Mouse (Mus musculus): ENCODE results near the gene Trmt1.
"Not testable (repeated sequence)": the region's sequence is repeated elsewhere in the genome, so short reads cannot be mapped to it uniquely, and the experiment has no call there.

The Trmt1 gene

DNA sequence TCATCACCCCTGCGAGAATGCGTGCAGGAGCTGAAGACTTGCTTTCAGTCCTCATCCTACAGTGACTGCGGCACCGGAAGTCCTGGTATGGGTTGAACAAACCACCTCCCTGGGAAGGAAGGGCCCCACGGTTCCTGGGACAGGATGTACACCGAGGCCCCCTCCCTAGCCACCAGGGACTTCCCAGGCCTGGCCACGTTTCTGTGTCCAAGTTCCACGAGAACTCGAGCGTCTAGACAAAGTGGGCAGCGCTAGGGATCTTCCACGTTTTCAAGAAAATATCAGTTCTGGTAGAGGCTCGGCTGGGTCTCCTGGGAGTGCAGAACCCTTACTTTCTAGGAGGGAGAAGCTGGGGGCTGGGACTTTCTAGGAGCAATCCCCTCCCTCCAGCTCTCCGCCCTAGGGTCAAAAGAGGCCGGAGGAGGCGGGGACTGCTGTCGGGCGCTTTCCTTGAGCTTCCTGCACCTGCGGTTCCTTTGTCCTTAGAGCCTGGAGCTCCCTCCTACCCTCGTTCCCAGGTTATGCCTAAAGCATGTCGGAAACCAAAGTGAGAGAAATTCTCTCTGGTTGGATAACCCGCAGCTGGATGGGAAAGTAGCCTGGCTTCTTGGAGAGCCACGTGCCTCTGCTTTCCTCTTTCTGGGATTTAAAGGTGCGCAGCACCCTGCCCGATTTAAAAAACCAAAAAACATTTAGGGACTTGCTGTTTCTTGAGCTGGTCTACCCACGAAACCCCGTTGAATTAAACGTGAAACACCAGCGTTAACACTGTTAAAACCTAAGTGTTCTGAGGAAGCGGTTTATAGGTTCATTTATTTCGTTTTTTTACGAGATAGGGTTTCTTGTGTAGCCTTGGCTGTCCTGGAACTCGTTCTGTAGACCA is 25.9 kb upstream of the Trmt1 start:
- peak; percentile 81 for DNase-seq

DNA sequence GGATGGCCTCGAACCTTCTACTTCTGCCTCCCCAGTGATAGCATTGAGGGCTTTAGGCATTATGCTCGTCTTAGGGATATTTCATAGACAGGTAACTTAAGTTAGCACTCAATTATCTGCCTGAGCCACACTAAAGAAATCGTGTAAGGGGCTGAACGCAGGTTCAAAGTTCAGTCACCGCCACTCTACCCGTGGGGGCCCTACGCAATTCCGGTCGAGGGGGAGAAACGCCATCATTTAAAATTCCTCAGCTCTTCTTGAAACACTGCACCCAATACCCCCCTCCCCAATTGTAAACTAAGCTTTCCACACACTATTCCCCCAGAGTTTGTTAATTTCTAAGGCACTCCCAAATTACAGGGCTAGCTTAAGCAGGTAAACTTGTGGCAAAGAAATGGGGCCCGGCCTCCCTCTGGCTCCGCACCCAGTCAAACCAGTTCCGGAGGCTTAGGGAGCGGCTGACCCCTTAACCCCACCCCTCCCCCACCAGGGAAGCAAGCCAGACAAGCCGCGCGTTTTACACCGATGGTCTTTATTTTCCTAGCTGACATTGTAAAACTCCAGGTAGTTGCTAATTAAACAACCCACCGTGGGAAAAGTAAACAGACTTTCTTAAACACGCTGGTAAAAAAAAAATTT is 25.2 kb upstream of the Trmt1 start:
- DNase-seq = peak; percentile 88

DNA sequence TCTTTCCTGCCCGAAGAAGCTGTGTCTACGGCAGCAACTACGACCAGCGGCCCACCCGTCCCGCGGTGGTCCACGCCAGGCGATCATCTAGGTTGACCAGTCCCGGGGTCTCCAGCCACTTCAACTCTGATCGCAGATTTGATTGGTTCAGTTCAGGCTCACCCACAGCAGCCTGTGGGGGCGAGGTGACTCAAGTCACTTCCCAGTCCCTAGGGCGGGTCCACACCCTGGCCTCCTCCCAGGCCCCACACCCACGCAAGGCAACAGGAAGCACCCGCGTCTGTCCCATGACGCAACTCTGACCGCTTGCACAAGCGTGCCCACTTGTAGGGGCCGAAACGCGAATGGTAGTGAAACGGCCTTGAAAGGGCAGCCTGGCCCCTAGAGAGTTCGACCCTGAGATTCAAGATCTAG is 24.6 kb upstream of the Trmt1 start:
- DNase-seq = peak; percentile 90

DNA sequence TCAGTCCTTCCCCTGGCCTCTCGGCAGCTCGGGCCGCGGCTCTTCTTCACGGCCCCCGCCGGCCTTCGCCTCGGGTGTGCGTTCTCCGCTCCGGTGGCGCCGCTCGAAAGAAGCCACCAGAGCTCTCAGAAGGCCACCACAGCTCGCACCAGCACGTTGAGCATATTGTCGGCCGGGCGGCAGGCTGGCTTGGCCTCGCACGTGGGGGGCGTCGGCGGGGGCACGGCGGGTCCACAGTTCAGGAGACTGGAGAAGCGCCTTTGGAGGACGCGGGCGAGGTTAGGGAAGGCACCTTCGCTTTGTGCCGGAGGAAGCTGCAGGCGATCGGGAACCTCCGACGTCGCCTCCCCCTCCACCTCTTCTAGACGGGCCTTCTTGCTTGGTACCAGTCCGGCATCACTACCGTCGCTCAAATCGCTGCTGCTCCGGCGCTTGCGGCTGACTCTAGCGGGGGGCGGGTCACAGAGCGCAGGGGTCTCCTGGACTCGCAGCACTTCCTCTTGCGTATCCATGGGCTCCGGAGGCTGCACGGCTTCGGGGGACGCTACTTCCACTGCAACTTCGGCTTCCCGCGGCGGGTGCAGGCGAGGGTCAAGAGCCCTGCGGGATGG is 24.0 kb upstream of the Trmt1 start:
- peak; percentile 78 for DNase-seq

DNA sequence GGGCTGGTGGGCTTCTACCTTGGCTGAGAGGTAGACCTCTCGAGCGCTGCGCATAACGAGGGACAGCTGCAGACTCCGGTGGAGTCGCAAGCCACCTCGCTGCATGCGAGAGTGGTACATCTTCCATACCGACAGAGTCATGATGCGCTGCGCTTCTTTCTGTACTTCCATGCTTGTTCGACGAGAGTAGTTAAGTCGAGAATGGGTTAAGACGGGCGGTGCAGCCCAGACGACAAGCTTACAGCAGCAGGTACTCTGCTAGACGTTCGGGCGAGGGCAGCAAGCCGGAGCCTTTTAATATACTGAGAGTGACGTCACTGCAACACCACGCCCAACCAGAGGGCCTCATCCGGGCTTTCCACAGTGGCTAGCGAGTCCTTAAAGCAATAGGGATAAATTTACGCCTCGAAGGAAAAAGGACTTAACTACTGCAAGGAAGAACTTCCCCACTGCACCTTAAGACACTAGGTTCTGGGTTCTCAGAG is 23.5 kb upstream of the Trmt1 start, which contains the start of gene Ier2:
Gene Ier2 (minus strand): TSS at position 272 of the 485 bp plus-strand sequence.
- DNase-seq = peak; percentile 96

DNA sequence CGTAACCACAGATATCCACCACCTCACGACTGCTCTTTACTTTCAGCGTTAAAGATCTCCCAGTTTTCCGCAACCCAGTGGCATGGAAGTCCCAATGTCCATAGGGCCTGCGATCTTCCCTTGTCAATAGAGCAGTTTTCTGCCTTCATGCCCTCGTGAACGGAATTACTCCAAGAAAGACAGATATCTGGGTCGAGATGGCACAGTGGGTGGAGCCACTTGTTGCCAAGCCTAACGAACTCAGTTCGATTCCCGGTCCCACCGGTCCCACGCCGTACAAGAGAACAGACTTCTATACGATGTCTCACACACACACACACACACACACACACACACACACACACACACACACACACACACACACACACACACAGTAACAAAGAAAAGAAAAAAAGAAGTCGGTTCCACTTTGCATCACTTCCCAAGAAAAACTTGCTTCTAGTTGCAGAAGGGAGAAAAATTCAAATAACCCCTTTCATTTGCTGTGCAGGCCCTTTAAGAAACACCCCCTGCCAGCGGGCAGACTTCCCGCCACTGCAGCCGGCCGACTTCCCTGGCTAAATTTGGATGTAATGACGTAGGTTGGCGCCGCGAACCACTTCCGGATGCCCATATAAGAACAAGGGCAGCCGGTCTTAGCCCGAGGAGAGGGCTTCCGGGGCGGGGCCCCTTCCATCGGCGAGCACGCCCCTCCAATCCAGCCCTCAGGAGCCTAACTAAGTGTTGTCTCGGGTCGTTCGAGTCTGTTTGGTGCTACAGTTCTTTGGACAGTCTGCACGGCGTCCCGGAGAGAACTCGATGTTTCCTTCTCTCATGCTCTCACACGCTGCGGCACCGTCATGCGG is 22.4 kb upstream of the Trmt1 start:
- peak; percentile 98 for DNase-seq

DNA sequence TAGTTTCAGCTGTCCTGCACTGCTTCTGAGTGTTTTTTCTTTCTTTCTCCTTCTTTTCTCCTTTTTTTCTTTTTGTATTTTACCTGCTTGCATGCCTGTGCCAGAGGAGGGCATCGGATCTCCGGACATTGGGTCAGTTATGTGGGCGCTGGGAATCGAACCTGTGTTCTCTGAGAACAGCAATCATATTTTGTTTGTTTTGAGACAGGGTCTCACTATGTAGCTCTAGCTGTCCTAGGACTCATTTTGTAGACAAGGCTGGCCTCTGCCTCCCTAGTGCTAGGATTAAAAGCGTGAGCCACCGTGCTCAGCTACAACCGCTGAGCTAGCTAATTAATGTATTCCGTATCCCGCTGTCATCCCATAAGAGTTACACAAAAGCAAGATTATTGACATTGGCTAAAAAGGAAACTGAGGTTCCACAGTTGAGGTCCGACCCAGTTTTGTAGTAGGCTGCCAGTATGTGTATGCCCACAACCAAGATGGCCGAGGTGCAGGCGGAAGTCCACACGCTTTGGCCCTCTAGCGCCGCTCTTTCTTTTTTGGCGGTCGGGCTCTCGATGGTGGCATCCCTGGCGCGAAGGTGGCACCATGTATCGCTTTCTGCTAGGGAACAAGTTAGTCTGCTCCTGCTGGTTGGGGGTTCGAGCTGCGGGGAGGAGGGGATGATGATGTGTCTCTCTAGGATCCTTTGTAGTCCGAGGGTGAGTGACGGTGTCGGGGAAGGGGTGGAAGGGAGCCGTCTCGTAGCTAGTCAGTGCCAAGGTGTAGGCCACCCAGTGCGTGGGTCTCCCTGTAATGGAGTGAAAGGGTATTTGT is 21.3 kb upstream of the Trmt1 start:
- DNase-seq = peak; percentile 88

DNA sequence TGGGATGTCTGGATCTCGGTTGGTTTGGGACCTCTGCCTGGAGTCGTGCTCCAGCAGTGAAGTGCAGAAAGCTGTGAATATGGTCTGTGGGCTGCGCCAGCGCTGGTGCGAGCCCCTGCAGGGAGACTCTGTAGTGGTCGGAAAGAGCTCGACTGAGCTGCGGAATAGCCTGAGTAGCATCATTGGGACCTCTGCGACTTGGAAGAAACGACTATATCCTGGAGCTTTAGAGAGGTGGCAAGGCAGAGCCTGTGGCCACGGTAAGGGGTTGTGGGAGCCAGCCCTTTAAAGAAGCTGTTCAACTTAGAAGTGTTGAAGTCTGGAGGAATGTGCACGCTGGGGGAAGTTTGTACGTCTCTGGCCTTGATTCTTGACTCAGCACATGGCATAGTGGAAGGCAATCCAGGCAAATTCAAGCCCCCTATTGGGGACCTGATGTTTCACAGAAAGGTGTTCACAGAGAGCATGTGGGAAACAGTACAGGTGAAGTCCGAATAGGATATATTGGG is 20.7 kb upstream of the Trmt1 start:
- no peak for DNase-seq

DNA sequence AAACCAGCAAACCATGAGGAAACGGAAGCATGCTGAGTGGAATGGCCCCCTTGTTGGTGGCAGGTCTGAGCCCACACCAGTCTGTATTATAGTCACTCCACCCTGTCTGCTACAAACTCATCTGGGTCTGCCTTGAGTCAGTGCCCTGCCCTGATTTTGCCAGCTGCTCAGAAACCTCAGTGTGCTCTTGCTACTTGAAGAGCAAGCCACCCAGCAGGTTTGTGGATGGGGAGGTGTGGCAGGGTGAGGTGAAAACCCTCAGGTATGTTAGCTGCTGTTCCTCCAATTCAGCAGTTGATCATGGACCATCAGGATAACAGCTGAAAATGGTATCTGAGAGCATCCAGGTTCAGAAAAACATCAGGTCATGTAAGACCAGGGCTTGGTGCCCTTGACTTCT is 18.0 kb upstream of the Trmt1 start:
- DNase-seq = no peak

DNA sequence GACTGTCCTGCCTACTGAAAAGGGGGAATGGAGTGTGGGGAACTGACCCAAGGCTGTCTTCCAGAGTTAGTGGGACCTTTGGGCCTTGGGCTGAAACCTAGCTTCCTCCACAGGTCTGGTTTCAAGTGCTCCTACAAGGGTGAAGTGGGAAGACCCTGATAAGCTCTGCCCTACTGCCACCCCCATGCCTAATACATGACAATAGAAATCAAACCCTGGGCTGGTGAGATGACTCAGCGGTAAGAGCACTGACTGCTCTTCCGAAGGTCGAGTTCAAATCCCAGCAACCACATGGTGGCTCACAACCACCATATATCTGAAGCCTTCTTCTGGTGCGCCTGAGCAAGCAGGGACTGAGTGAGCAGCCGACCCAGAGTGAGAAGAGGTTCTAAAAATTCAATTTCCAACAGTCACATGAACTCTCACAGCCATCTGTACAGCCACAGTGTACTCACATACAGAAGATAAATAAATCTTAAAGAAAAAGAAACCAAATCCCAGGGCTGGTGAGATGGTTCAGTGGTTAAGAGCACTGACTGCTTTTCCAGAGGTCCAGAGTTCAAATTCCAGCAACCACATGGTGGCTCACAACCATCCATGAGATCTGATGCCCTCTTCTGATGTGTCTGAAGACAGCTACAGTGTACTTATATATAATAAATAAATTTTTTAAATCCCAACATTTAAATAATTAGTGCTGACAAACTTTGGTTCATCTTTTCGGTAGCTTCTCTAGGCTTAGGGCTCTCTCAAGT is 17.2 kb upstream of the Trmt1 start:
- no peak for DNase-seq

DNA sequence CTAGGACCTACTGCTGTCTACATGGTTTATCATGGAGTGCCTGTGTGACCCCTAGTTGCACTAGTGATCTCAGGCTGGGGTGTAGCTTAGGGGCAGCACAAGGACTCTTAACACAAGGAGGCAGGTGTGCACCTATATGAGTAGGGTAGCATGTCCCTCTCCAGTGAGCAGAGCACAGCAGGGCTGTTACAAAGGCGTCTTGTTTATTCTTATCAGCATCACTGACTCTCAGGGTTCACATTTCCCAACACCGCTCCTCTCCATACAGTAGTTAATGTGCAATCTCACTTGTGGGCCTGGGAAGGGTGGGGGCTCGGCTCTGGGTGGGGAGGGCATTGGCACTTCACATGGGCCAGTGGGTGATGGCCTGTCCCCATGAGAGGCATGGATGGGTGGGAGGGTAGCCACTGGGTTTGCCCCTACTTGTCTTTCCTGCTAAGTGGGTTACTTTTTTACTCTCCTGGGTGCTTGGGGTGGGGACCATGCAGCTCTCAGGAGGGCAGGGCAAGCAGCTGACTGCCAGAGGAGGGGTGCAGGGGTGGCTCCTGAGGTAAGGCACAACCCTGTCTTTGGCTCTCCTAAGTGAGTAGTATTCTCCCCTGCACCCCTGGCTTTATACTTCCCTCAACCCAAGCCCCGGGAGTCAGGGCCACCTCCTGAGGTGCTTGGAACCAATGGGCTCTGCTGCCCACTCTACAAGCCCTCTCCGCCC is 15.7 kb upstream of the Trmt1 start:
- DNase-seq = not testable (repeated sequence)

DNA sequence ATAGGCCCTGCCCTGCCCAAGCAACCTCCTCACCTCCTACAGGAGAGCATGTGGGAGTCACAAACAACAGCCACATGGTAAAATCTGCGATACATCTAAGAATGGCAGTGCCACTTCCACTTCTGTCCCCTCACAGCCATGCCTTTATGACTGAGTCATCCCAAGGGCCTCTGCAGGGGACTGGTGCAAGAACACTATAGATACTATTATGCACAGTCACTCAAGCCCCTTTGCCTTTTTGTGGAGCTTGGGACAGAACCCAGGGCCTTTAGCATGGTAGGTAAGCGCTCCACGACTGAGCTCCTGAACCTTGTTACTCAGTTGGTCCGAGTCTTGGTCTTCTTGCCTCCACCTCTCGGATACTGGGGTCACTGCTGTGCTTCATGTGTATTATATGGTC is 8.8 kb upstream of the Trmt1 start:
- DNase-seq = no peak

DNA sequence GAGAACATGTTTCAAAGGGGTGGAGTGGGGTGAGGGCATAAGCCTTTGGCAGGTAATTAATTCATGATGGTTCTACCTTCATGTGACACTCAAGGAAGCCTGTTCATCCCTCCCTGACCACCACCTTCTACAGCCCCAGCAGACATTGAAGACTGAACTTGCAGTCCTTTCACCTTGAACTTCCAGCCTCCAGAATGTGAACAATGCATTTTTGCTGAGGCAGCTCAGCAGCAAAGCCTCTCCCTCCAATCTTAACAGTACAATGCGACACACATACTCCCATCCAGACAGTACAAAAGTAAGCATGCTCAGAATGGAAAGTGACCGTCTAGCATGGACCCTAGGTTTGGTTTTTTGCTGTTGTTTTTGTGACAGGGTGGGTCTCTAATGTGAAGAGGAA is 4.6 kb upstream of the Trmt1 start:
- DNase-seq = no peak

DNA sequence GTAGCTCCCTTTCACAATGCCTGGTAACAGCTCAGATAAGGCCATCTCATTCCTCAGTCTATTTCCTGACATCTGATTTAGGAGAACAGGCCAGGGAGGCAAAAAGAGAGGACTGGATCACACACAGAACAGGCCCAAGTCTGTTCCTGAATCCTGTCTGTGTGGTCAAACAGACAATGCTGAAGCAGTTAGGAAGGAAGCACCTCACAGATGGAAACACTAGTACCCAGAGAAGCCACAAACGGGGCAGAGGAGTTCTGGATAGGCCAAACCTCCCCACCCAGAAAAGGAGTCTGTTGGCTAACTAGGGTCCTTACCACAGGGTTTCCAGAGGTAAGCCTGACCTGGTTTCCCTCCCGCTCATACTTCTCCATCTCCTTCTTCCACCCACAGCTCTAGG is 3.9 kb upstream of the Trmt1 start:
- DNase-seq = no peak

DNA sequence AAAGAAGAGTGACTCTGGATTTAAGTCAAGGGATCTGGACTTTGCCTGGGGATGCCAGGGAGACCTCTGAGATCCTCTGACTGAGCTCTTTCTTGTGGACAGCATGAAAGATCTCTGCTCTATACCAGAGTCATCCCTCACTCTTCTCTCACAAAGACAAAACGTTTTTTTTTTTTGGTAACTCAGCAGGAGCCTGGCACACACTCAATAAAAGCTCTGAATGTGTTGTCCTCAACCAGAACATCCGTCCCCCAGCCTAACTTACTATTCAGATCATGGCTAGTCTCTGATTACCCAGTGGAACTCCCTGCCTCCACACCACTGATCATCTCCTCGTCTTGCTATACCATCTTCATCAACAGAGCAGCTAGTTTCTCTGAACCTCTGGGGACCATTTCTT is 1.6 kb upstream of the Trmt1 start:
- DNase-seq = no peak

DNA sequence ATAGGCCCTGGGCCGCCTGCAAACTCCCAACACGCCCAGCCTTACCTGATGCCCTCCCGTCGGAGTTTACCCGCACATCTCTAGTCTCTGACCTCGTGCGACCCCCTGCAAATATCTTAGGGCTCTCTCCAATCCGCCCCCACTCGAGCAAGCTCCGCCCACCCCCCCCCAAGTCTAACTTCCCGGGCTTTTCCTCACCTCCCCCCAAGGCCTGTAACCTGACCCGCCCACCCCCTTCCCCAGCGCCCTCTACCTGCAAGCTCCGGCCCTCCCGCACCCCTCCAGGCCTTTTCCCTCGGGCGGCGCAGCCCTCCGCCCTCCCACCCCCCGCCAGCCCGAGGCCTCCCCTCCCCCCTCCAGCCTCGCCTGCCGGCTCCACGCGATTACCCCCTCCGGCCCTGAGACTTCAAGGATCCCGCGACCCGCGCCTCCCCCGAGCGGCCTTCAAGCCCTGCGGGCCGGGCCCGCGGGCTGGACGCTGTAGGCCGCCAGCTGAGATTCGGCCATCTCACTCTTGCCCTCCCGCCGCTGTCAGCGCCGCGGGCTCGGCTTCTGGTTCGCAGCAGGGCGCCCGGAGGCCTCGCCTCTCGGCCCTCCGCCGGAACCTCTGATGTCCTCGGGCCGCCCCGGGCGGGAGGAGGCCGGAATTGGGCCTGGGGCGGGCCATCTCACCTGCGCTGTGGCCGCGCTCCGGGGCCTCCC is 1.0 kb downstream of the Trmt1 start:
- peak; percentile 64 for DNase-seq

DNA sequence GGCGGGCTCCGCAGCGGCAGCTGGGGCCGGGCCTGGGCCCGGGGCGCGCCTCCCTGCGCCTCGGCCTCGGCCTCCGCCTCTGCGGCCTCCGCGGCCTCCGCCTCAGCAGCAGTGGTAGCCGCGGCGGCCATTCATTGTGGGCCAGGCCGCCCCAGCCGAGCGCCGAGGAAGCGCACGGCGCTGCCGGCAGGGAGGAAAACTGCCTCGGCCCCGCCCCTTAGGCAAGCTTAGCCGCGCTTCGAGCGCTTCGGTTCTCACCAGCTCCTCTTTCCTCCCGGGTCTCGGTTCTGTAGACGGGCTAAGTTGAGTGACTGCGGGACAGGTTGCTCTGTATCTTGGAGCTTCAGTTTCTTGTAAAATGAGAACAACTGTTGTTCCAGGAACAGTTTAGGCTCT is 1.6 kb downstream of the Trmt1 start, which contains the start of gene Nacc1:
Gene Nacc1 (minus strand): TSS at position 158 of the 396 bp plus-strand sequence.
- DNase-seq = peak; percentile 95

DNA sequence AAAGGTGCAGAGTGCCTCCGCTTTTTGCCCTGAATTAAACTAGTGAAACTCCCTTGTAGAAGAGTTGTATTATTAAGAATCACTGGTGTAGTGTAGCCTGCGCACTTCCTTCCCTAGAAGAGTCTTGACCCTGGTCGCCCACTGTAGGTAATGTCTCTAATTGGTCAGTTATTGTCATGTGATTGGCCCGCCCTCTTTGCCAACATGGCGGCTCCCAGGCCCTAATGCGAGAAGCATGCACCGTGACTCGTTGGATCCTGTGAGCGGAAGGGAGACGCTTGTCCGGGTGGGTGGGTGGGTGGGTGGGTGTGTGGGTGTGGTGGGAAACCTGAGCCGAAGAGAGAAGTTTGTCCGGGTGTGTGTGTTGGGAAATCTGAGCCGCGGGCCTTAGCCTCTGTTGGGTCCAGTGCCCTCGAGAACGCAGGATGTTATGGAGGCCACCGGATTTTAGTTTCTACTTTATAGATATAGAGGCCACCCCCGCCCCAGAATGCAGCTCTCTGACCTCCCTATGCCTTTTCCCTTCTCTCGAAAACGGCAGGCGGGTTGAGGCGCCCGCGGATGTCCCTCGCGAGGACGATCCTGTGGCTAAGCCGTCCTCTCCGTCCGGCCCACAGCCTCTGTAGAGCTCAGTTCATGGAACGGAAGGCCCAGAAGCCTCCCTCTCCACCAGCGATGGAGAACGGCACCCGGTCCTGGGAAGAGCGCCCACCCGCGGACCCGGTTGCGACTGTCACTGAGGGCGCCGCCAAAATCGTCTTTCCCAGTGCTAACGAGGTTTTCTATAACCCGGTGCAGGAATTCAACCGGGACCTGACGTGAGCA is 3.2 kb downstream of the Trmt1 start:
- DNase-seq = peak; percentile 93

Measured in kidney, postnatal 10 days (tissue).